Mouse (Mus musculus) forebrain, embryonic 13.5 days (tissue): ENCODE data around the gene Ap2a1. TPM values are rescaled to one million over a fixed set of nuclear protein-coding genes. Genes with fewer than 3 reads are reported as not detected.

Experiments used
- ATAC-seq: fragments of 200-750 bp; cut with Nextera tagmentation; 2 replicates; pipeline ENCODE4 v1.8.0; 2017
- H3K27ac ChIP-seq: fragments of 300-500 bp; sonication (generic); 2 replicates; pipeline ENCODE4 v1.5.1; 2015; ENCODE audit warnings: inconsistent platforms, mild to moderate bottlenecking, moderate library complexity
- H3K27me3 ChIP-seq: fragments of 300-500 bp; sonication (generic); 2 replicates; pipeline ENCODE4 v1.6.1; 2015; ENCODE audit warnings: mild to moderate bottlenecking, inconsistent platforms
- H3K36me3 ChIP-seq: fragments of 300-500 bp; sonication (generic); 2 replicates; pipeline ENCODE4 v1.6.1; 2015; ENCODE audit warnings: mild to moderate bottlenecking, inconsistent platforms; ENCODE audit not compliant: poor library complexity, severe bottlenecking
- H3K4me1 ChIP-seq: fragments of 300-500 bp; sonication (generic); 2 replicates; pipeline ENCODE4 v1.6.1; 2015; ENCODE audit warnings: inconsistent platforms
- H3K4me2 ChIP-seq: fragments of 300-500 bp; sonication (generic); 2 replicates; pipeline ENCODE4 v1.6.1; 2015; ENCODE audit warnings: inconsistent platforms, mild to moderate bottlenecking, moderate library complexity
- H3K4me3 ChIP-seq: fragments of 300-500 bp; sonication (generic); 2 replicates; pipeline ENCODE4 v1.5.1; 2015; ENCODE audit warnings: mild to moderate bottlenecking, inconsistent platforms
- H3K9ac ChIP-seq: fragments of 300-500 bp; sonication (generic); 2 replicates; pipeline ENCODE4 v1.6.1; 2015; ENCODE audit warnings: mild to moderate bottlenecking, inconsistent platforms
- H3K9me3 ChIP-seq: fragments of 300-500 bp; sonication (generic); replicated peaks from 2 replicates; pipeline ENCODE4 v1.6.1; 2016; ENCODE audit warnings: inconsistent platforms
- WGBS: fragments of 180-500 bp; shearing (Covaris S2); methylation state at CpG from one replicate; pipeline ENCODE4 v1.1.7; 2015; 5-methylcytosine and 5-hydroxymethylcytosine counted together
- polyA plus RNA-seq: library from polyadenylated mRNA; unstranded; fragments of >200 nt; fragmentation: Nextera tagmentation; extraction: Ambion mirVana; gene quantifications from 2 replicates; pipeline ENCODE4 v1.2.1, GENCODE M21; 2015

The Ap2a1 gene
- polyA plus RNA-seq, 1 experiment from 2014 or later = 81.7 TPM

- peaks cover 42% of the 10 kb centered on the region for H3K27me3 ChIP-seq
- ATAC-seq = no peak; the same call in 1 of the 2 replicates
Observed at GRCm38 (mm10) chr7:44951960-44952359, 22.7 kb upstream of the Ap2a1 start.

GRCm38 (mm10) chr7:44949922-44950321 is 20.6 kb upstream of the Ap2a1 start:
- no peaks in the 10 kb centered on the region for H3K36me3 ChIP-seq
- peaks cover 16% of the 10 kb centered on the region for H3K4me1 ChIP-seq
- WGBS = 66% methylated on average over 6 of the region's 6 CpGs
- no peaks in the 10 kb centered on the region for H3K9me3 ChIP-seq
- no peak overlapping the region for H3K27ac ChIP-seq
- no peak overlapping the region for H3K9ac ChIP-seq
- no peak overlapping the region for H3K4me3 ChIP-seq
- H3K4me2 ChIP-seq = no peak overlapping the region
- H3K27me3 ChIP-seq = peaks cover 42% of the 10 kb centered on the region
- ATAC-seq = no peak

More at GRCm38 (mm10) chr7:44951960-44952359, 22.7 kb upstream of the Ap2a1 start:
- H3K4me2 ChIP-seq = peak overlapping the region; percentile 76
- under 1% methylated on average over 10 of the region's 10 CpGs for WGBS
- no peak overlapping the region for H3K27ac ChIP-seq
- no peaks in the 10 kb centered on the region for H3K9me3 ChIP-seq
- H3K9ac ChIP-seq = peak overlapping the region; percentile 68; the same call in 1 of the 2 replicates
- no peaks in the 10 kb centered on the region for H3K36me3 ChIP-seq
- peaks cover 16% of the 10 kb centered on the region for H3K4me1 ChIP-seq
- peak overlapping the region; percentile 44 for H3K4me3 ChIP-seq

- H3K9me3 ChIP-seq = no peaks in the 10 kb centered on the region
- H3K27me3 ChIP-seq = peaks cover 4% of the 10 kb centered on the region; the same call in 1 of the 2 replicates
- no peak within 1 kb of the TSS for H3K4me2 ChIP-seq
- no peaks in the 10 kb centered on the region for H3K36me3 ChIP-seq
- no peak within 1 kb of the TSS for H3K4me3 ChIP-seq
- WGBS = 75% methylated on average over 7 of the region's 7 CpGs
- H3K27ac ChIP-seq = no peak within 1 kb of the TSS
- H3K4me1 ChIP-seq = no peaks in the 10 kb centered on the region
- 0 out of 2 replicates have a peak within 1 kb of the TSS, but pooled peaks have one; percentile 8 for H3K9ac ChIP-seq
- ATAC-seq = no peak
Observed at GRCm38 (mm10) chr7:44942904-44943303, 13.6 kb upstream of the Ap2a1 start, which contains the start of gene Tsks. Gene Tsks, plus strand, starts transcription at chr7:44943204.

GRCm38 (mm10) chr7:44938680-44939079 is 9.4 kb upstream of the Ap2a1 start:
- no peaks in the 10 kb centered on the region for H3K36me3 ChIP-seq
- no peaks in the 10 kb centered on the region for H3K27me3 ChIP-seq
- peaks cover 4% of the 10 kb centered on the region; the same call in 1 of the 2 replicates for H3K9me3 ChIP-seq
- WGBS = 96% methylated on average over 4 of the region's 4 CpGs
- no peak for ATAC-seq
- no peak overlapping the region for H3K4me2 ChIP-seq
- no peak overlapping the region for H3K9ac ChIP-seq
- no peak overlapping the region for H3K27ac ChIP-seq
- H3K4me3 ChIP-seq = no peak overlapping the region
- H3K4me1 ChIP-seq = no peaks in the 10 kb centered on the region

- peaks cover 27% of the 10 kb centered on the region for H3K4me1 ChIP-seq
- peak overlapping the region; percentile 67 for H3K4me2 ChIP-seq
- no peaks in the 10 kb centered on the region for H3K9me3 ChIP-seq
- peak overlapping the region; percentile 96 for H3K9ac ChIP-seq
- 0% methylated on average over 1 of the region's 1 CpGs for WGBS
- peak overlapping the region; percentile 92 for H3K4me3 ChIP-seq
- no peaks in the 10 kb centered on the region for H3K27me3 ChIP-seq
- no peak for ATAC-seq
- no peak overlapping the region for H3K27ac ChIP-seq
- H3K36me3 ChIP-seq = peaks cover 28% of the 10 kb centered on the region
Observed at GRCm38 (mm10) chr7:44928570-44928969, 726 bp downstream of the Ap2a1 start.

- H3K27me3 ChIP-seq = no peaks in the 10 kb centered on the region
- H3K9me3 ChIP-seq = no peaks in the 10 kb centered on the region
- no peak overlapping the region for H3K4me3 ChIP-seq
- H3K27ac ChIP-seq = no peak overlapping the region
- no peak for ATAC-seq
- no peak overlapping the region for H3K9ac ChIP-seq
- 68% methylated on average over 3 of the region's 3 CpGs for WGBS
- H3K4me1 ChIP-seq = peaks cover 24% of the 10 kb centered on the region
- H3K4me2 ChIP-seq = no peak overlapping the region
- H3K36me3 ChIP-seq = peaks cover 48% of the 10 kb centered on the region
Observed at GRCm38 (mm10) chr7:44925468-44925867, 3.8 kb downstream of the Ap2a1 start.

- no peak overlapping the region for H3K4me2 ChIP-seq
- no peaks in the 10 kb centered on the region for H3K9me3 ChIP-seq
- no peak overlapping the region for H3K9ac ChIP-seq
- peaks cover 54% of the 10 kb centered on the region for H3K36me3 ChIP-seq
- peaks cover 8% of the 10 kb centered on the region for H3K4me1 ChIP-seq
- no peak for ATAC-seq
- no peaks in the 10 kb centered on the region for H3K27me3 ChIP-seq
- no peak overlapping the region for H3K4me3 ChIP-seq
- H3K27ac ChIP-seq = no peak overlapping the region
Observed at GRCm38 (mm10) chr7:44922530-44922929, 6.8 kb downstream of the Ap2a1 start.

GRCm38 (mm10) chr7:44919127-44919526 is 10.2 kb downstream of the Ap2a1 start:
- WGBS = 73% methylated on average over 5 of the region's 5 CpGs
- Histone ChIP-seq H3K4me2 (no peak overlapping the region), H3K4me1 (no peaks in the 10 kb centered on the region), H3K27ac (no peak overlapping the region), H3K9me3 (no peaks in the 10 kb centered on the region), H3K9ac (no peak overlapping the region), H3K36me3 (peaks cover 55% of the 10 kb centered on the region), H3K27me3 (no peaks in the 10 kb centered on the region), H3K4me3 (no peak overlapping the region)
- no peak for ATAC-seq

GRCm38 (mm10) chr7:44918219-44918618 is 11.1 kb downstream of the Ap2a1 start:
- ATAC-seq = no peak
- H3K4me1 ChIP-seq = no peaks in the 10 kb centered on the region
- H3K4me3 ChIP-seq = no peak overlapping the region
- no peaks in the 10 kb centered on the region for H3K27me3 ChIP-seq
- H3K4me2 ChIP-seq = no peak overlapping the region
- H3K27ac ChIP-seq = no peak overlapping the region
- peaks cover 55% of the 10 kb centered on the region for H3K36me3 ChIP-seq
- 86% methylated on average over 3 of the region's 3 CpGs for WGBS
- H3K9me3 ChIP-seq = no peaks in the 10 kb centered on the region
- H3K9ac ChIP-seq = no peak overlapping the region

- Histone ChIP-seq H3K9me3 (no peaks in the 10 kb centered on the region), H3K27me3 (no peaks in the 10 kb centered on the region), H3K36me3 (peaks cover 55% of the 10 kb centered on the region), H3K4me3 (no peak overlapping the region), H3K27ac (no peak overlapping the region), H3K9ac (no peak overlapping the region), H3K4me1 (no peaks in the 10 kb centered on the region), H3K4me2 (no peak overlapping the region)
- 89% methylated on average over 4 of the region's 4 CpGs for WGBS
- ATAC-seq = no peak
Observed at GRCm38 (mm10) chr7:44916881-44917280, 12.4 kb downstream of the Ap2a1 start.

GRCm38 (mm10) chr7:44916191-44916590 is 13.1 kb downstream of the Ap2a1 start:
- no peaks in the 10 kb centered on the region for H3K4me1 ChIP-seq
- WGBS = 91% methylated on average over 6 of the region's 6 CpGs
- no peak overlapping the region for H3K9ac ChIP-seq
- no peaks in the 10 kb centered on the region for H3K27me3 ChIP-seq
- ATAC-seq = no peak
- no peak overlapping the region for H3K4me3 ChIP-seq
- H3K27ac ChIP-seq = no peak overlapping the region
- H3K36me3 ChIP-seq = peaks cover 59% of the 10 kb centered on the region
- no peaks in the 10 kb centered on the region for H3K9me3 ChIP-seq
- no peak overlapping the region for H3K4me2 ChIP-seq

- Histone ChIP-seq H3K9me3 (no peaks in the 10 kb centered on the region), H3K36me3 (peaks cover 67% of the 10 kb centered on the region), H3K4me2 (no peak overlapping the region), H3K9ac (no peak overlapping the region), H3K27ac (no peak overlapping the region), H3K4me1 (no peaks in the 10 kb centered on the region), H3K4me3 (no peak overlapping the region), H3K27me3 (no peaks in the 10 kb centered on the region)
- 90% methylated on average over 9 of the region's 9 CpGs for WGBS
- ATAC-seq = no peak
Observed at GRCm38 (mm10) chr7:44915314-44915713, 14.0 kb downstream of the Ap2a1 start.

- Histone ChIP-seq H3K27me3 (no peaks in the 10 kb centered on the region), H3K9me3 (no peaks in the 10 kb centered on the region), H3K9ac (no peak overlapping the region), H3K36me3 (peaks cover 72% of the 10 kb centered on the region), H3K4me3 (no peak overlapping the region), H3K4me1 (no peaks in the 10 kb centered on the region), H3K27ac (peak overlapping the region; percentile 19; the same call in 1 of the 2 replicates), H3K4me2 (no peak overlapping the region)
- WGBS = 56% methylated on average over 2 of the region's 2 CpGs
- ATAC-seq = no peak
Observed at GRCm38 (mm10) chr7:44914396-44914795, 14.9 kb downstream of the Ap2a1 start.
